Mouse (Mus musculus) left cerebral cortex, adult 9 months (tissue): ENCODE results near the gene Pdlim4.
"Not testable (repeated sequence)": the region's sequence is repeated elsewhere in the genome, so short reads cannot be mapped to it uniquely, and the experiment has no call there.

Experiments
- DNase-seq, 2 experiments: peaks; one replicate each; pipeline ENCODE4 v3.0.0; 2022; ENCODE audit warnings: low spot score in 2 of 2

Gene Pdlim4

DNA sequence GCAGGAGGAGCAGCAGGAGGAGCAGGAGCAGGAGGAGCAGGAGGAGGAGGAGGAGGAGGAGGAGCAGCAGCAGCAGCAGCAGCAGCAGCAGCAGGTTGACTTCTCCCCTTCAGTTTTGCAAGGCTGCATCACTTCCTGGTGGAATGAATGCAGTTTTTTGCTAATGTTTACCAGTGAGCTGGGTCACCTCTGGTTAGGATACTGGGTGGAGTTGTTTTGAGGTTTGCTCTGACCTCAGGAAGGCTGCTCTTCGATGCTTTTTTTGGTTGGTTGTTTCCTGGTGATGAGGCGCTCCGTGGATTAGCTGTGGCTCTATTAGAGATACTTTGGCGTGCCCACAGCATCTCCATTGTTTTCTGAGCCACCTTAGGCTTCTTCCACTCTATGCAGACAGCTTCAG lies 51.2 kb downstream of the Pdlim4 start:
- DNase-seq: no peak

- DNase-seq: no peak
These were observed 52.8 kb downstream of the Pdlim4 start for GRCm38 (mm10) chr11:54016051-54016450.

DNA sequence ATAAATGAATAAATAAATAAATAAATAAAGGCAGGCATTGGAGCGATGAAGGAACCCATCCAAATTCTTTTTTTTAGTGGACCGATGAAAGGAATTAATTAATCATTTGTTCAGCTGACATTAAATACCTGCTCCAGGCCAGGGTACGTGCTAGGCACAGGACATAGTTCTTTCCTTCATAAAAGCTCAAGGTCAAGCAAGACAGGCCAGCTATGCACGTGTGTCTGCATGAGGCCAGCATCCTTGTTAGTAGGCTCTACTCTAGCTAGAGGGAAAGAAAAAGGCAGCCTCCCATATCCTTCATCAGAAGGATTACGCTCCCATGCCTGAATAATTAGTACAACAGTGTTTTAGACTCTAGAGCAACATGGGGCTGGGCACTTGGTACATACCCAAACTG lies 55.9 kb downstream of the Pdlim4 start:
- DNase-seq: no peak

- DNase-seq: no peak
These were observed 57.6 kb downstream of the Pdlim4 start for GRCm38 (mm10) chr11:54011255-54011654.

DNA sequence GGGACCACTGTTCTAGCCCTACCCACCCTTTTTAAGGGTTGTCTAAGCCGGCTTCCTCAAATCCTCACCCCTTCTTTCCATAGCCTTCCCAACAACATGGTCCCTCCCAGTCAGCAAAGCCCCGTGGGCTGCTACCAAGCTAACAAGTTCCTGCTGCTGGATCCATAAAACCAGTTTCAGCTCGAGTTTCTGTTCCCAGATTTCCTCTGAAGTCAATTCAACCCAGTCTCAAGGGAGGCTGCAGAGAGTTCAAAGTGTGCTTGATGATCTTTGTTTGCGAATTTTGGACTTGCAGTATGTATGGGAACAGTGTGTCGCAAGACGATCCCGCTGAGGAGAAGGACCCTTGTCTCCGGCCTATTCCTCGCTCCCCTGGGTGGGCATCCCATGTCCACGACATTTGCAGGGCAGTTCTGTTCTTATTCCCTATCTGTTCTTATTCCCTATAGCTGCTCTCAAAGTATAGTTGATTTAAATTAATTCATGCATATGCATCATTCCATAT lies 60.3 kb downstream of the Pdlim4 start:
- no peak for DNase-seq

DNA sequence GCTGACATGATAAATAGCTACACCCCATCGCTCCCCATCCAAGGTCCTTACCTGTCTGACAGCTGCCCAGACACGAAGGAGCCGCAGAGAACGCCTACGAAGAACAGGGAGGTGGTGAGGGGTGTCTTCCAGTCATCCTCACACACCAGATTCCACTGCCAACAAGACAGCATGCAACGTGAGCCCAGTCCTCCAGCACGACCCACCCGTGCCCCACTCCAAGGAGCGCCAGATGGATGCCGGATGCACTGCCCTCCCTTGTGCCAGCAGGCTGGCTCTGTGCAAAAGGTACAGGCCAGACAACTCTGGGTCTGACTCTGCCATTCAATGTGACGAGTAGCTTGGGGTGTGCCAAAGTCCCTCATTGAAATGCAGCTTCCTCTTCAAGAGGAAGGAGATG lies 61.1 kb downstream of the Pdlim4 start:
- no peak for DNase-seq

- DNase-seq: no peak
These were observed 61.9 kb downstream of the Pdlim4 start for GRCm38 (mm10) chr11:54006901-54007300.

DNA sequence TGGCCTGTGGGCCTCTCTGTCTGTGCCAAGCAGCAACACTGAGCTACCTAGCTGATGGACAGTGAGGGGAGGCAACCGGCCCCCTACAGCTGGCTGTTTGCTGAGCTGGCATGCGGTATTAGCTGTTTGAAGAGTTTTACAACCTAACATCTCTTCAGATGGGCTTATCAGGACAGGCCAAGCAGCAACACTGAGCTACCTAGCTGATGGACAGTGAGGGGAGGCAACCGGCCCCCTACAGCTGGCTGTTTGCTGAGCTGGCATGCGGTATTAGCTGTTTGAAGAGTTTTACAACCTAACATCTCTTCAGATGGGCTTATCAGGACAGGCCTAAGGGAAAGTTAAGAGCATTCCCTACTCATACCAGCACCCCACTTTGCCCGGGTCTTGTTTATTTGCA lies 62.5 kb downstream of the Pdlim4 start:
- not testable (repeated sequence) for DNase-seq
